Mouse (Mus musculus) liver, adult 2 months (tissue): ENCODE results near the gene Gata1.

Experiments used
- CTCF ChIP-seq: fragments of 200-500 bp; IDR thresholded peaks from 2 replicates; pipeline ENCODE4 v1.5.1; 2011; ENCODE audit warnings: low read depth, low read length, control low read depth
- POLR2A ChIP-seq: fragments of 200-500 bp; IDR thresholded peaks from 2 replicates; pipeline ENCODE4 v1.6.1; 2011; ENCODE audit warnings: low read length, control low read depth; ENCODE audit not compliant: insufficient read depth; ENCODE audit errors: extremely low read depth

DNA sequence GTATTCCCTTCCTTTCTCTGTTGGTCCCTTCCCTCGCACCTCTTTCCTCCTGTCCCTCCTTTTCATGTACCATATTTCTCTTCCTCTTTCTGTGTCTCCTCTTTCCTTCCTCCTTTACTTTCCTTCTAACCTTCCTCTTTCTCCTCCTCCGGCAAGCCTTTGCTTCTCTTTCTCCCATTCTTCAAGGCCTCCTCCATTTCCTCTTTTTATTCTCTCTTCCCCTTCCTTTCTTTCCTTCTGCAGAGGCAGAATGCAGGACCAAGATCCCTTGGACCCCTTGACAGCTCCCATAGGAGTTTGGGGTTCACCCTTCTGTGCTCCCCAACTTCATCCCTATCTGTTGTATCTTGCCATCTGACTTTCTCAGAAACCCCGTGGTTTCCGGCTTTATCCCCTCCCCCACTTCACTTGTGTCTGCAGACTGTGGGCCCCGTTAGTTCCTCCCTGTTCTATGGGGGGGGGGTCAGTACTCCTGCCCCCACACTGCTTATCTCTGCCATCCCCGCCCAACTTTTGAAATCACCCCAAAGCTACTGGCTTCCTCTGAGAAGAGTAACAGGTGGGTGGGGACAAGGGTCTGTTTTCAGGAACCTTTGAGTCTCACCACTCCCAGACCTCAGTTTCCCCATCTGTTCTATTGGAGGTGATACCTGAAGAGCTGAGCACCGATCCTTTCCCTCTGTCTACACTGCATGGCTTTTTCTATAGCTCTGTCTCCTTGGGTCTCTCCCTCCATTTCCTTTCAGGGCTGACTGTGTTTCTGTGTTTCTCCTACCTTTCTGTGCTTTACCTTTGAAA is 13.8 kb downstream of the Gata1 start:
- no peak for TF ChIP-seq CTCF
- no peak for TF ChIP-seq POLR2A
